In the genomic region with DNA sequence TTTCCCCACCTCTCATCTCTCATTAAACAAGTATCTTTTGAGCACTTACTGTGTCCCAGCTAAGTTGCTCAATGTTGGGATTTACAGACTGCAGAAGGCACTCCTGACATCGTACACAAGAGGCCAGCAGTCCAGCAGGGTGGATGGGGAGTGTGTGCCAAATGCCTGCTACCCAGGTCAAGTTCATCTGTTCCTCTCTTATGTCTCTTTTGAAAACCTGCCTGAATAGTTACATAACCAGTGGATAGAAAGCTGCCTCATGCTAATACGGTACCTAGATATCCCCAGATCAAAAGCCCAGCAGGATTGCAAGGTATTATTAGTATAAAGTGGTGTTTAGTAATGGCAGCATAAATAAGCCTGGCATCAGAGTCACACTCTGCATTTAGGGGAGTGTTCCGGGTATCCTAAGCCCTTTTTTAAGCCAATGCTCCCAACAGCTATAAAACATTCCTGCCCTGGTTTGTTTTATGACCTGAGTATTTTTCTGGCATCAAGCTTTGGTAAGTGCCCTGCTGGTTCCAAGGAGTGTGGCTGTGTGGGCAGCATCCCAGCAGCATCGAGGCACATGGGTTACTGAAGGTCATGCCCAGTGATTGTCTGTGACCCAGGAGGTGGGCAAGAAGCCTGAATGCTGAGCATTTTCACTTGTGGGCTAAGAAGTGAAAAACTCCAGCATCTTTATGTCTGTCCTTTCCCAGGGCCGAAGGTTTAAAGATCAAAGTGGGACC, we compare ENCODE assay signal across 13 mouse cellular contexts. TPM values are rescaled to one million over a fixed set of nuclear protein-coding genes. Genes with fewer than 3 reads are reported as not detected.
A peak's percentile ranks its signal among the peaks of the same experiment; 100 is the strongest.
DNase-seq lines count a peak whose midpoint lies in the region; ATAC-seq lines count a peak whose summit lies in the region.
"Had no signal": no experiment of that assay in that cellular context is flagged by ENCODE, and none has a peak within 500 bp of the region (broad histone marks: within the 10 kb centered on the region; RNA-seq: fewer than 3 reads in every experiment).

No protein-coding gene starts in this region.

- no peaks in the 10 kb centered on the region for H3K27me3 ChIP-seq in midbrain, embryonic 16.5 days (ENCODE audit: control insufficient read depth, insufficient read depth, low read depth, low read length)
- H3K27me3 ChIP-seq: limb, embryonic 13.5 days; midbrain, embryonic 13.5 days; neural tube, embryonic 13.5 days had no signal

- no peak overlapping the region for H3K4me2 ChIP-seq in midbrain, embryonic 16.5 days (ENCODE audit: low read length)
- H3K4me2 ChIP-seq: limb, embryonic 13.5 days; midbrain, embryonic 13.5 days; neural tube, embryonic 13.5 days had no signal

- 76% methylated on average over 5 of the region's 5 CpGs for WGBS in midbrain, embryonic 16.5 days

- no peak overlapping the region for H3K9ac ChIP-seq in midbrain, embryonic 16.5 days (ENCODE audit: low read depth, low read length)
- H3K9ac ChIP-seq: limb, embryonic 13.5 days; midbrain, embryonic 13.5 days; neural tube, embryonic 13.5 days had no signal

- peaks cover 4% of the 10 kb centered on the region; the same call in 1 of the 2 replicates for H3K4me1 ChIP-seq in midbrain, embryonic 16.5 days (ENCODE audit: control insufficient read depth, insufficient read depth, low read length)

- no peak overlapping the region for H3K27ac ChIP-seq in midbrain, embryonic 16.5 days (ENCODE audit: low read length)
- H3K27ac ChIP-seq: forebrain, embryonic 10.5 days; limb, embryonic 13.5 days; midbrain, embryonic 13.5 days; neural tube, embryonic 13.5 days had no signal

- H3K4me3 ChIP-seq in midbrain, embryonic 16.5 days (ENCODE audit: low read depth, low read length) = no peak overlapping the region
- H3K4me3 ChIP-seq: forebrain, embryonic 10.5 days; limb, embryonic 13.5 days; midbrain, embryonic 13.5 days; neural tube, embryonic 13.5 days had no signal

- no peak for ATAC-seq in midbrain, embryonic 16.5 days
- ATAC-seq: midbrain, embryonic 13.5 days had no signal

- no peaks in the 10 kb centered on the region for H3K36me3 ChIP-seq in midbrain, embryonic 16.5 days (ENCODE audit: control insufficient read depth, insufficient read depth, low read length)
- H3K36me3 ChIP-seq: forebrain, embryonic 10.5 days; limb, embryonic 13.5 days; midbrain, embryonic 13.5 days; neural tube, embryonic 13.5 days had no signal

- DNase-seq in adrenal gland, adult (ENCODE audit: inconsistent age in 2 of 2, low spot score in 1 of 2) = peak; percentile 55 to 85
- no peak for DNase-seq in adrenal gland, postnatal 25 days
- peak; percentile 66 for DNase-seq in kidney, adult 9 months
- DNase-seq in kidney, postnatal 4 days = no peak
- DNase-seq in cerebellum, adult 11 months = peak; percentile 89
- peak; percentile 58 for DNase-seq in fat pad, adult 2 months (ENCODE audit: extremely low read depth, low read depth, low spot score)
- DNase-seq in layer of hippocampus, postnatal 25 days (ENCODE audit: extremely low spot score in 1 of 2, low spot score in 1 of 2) = no peak
- DNase-seq: lung, postnatal 14 days had no signal

- H3K9me3 ChIP-seq in midbrain, embryonic 16.5 days (replicated peaks; ENCODE audit: control insufficient read depth, low read length, poor library complexity, severe bottlenecking) = no peaks in the 10 kb centered on the region
- H3K9me3 ChIP-seq: forebrain, embryonic 10.5 days; limb, embryonic 13.5 days; midbrain, embryonic 13.5 days; neural tube, embryonic 13.5 days had no signal

RNA-seq across cellular contexts. Expression of a gene that starts 59.1 kb away (rescaled TPM):
- total RNA-seq in adrenal gland, postnatal 25 days (2021) = 16.3 and 21.3 TPM in 2 replicates
- 40.2 and 42.0 TPM in 2 replicates for polyA plus RNA-seq in midbrain, embryonic 16.5 days (2015; fragmentation: Nextera tagmentation; extraction: Ambion mirVana)
- 10 to 100 TPM; 38.1 to 40.7 TPM for total RNA-seq in layer of hippocampus, postnatal 25 days (2021)

Comparison
In these comparisons a context has a peak if more than half of its experiments do, and no peak if none do; other contexts are left out.
1. DNase-seq: peak in adrenal gland, adult (2 of 2), kidney, adult 9 months (single experiment), cerebellum, adult 11 months (single experiment) and fat pad, adult 2 months (single experiment); none in adrenal gland, postnatal 25 days (single experiment), kidney, postnatal 4 days (0 of 2) and layer of hippocampus, postnatal 25 days (0 of 2).